Mouse (Mus musculus) activated CD4-positive, CD25-positive, alpha-beta regulatory T cell, adult 9 weeks (primary cell): ENCODE measurements around the gene Cc2d1a. TPM values are rescaled to one million over a fixed set of nuclear protein-coding genes. Genes with fewer than 3 reads are reported as not detected.

Source experiments
- polyA plus RNA-seq: library from polyadenylated mRNA; unstranded; fragments of 100-300 nt; shearing (Covaris generic); gene quantifications from one replicate; pipeline ENCODE4 v1.2.1, GENCODE M21; 2017

The Cc2d1a gene
- 52.1 TPM for polyA plus RNA-seq

DNA sequence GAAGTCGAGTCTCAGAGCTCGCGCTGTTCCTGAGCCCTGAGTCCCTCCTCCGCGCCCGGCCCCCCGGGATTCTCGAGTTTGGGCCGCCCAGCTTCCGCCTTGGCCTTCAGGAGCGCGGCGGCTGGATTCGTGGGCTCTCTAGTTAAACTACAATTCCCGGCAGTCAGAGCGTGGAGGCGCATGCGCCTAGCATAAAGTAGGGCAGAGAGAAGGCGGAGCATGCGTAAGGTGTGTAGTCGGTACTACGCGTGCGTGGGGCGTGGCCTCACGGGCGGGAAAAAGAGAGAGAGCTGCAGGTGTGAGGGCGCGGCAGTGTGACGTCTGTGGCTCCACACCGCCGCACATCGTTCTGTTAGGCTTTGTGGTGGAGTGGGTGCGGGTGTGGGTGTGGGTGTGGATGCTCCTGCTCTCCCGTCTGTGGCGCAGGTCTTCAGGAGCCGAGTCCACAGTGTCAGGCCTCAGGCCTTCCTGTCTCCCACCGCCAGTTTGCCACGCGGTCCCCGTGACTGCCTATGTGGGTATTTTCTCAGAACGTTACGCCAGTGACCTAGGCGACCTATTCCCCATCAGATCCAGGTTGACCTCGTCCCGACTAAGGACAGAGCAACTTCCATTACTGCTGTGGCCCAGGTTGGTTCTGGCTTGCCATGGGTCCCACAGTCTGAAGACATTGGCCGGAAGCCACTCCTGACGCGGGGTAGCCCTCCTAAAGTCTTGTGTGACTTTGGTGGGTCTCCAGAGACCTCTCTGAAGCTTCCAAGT is at the start of gene Cc2d1a, which contains the start of gene 4930432K21Rik:
TSS of gene Cc2d1a (minus strand) at position 168 of the 762 bp plus-strand sequence.
TSS of gene 4930432K21Rik (plus strand) at position 257 of the 762 bp plus-strand sequence.

DNA sequence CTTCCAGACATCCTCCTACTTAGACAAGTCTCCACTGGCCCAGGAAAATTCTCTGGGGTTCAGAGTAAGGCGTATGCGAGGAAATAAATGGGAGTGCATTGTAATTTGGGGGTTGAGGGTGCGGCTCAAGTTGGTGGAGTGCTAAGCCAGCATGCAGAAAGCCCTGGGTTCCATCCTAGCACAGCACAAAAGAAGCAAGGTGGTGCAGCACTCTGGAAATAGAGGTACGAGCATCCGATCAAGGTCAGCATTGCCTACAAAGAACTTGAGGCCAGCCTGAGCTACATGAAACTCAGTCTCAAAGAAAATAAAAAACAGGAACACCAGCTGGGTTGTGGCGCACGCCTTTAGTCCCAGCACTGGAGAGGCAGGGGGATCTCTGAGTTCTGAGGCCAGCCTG is 37.4 kb upstream of the Cc2d1a start, which contains the start of gene Nanos3:
TSS of gene Nanos3 (minus strand) at position 101 of the 400 bp plus-strand sequence.

DNA sequence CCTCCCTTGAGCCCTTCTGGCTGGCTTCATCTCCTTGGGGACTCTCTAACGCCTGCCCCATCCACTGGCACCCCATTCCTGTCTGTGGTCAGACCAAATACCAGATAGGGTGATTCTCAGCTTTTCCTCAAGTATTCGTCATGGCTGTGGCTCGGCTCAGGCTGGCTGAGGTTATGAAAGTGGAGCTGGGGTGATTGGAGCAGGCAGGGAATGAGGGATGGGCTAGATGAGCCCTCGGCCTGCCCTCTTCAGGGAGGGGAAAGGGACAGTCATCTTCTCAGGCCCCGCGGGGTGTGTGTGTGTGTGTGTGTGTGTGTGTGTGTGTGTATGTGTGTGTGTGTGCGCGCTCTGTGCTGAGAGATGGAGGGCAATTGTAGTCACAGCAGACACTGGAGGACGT is 22.1 kb downstream of the Cc2d1a start, which contains the start of gene Podnl1:
TSS of gene Podnl1 (plus strand) at position 334 of the 400 bp plus-strand sequence.

DNA sequence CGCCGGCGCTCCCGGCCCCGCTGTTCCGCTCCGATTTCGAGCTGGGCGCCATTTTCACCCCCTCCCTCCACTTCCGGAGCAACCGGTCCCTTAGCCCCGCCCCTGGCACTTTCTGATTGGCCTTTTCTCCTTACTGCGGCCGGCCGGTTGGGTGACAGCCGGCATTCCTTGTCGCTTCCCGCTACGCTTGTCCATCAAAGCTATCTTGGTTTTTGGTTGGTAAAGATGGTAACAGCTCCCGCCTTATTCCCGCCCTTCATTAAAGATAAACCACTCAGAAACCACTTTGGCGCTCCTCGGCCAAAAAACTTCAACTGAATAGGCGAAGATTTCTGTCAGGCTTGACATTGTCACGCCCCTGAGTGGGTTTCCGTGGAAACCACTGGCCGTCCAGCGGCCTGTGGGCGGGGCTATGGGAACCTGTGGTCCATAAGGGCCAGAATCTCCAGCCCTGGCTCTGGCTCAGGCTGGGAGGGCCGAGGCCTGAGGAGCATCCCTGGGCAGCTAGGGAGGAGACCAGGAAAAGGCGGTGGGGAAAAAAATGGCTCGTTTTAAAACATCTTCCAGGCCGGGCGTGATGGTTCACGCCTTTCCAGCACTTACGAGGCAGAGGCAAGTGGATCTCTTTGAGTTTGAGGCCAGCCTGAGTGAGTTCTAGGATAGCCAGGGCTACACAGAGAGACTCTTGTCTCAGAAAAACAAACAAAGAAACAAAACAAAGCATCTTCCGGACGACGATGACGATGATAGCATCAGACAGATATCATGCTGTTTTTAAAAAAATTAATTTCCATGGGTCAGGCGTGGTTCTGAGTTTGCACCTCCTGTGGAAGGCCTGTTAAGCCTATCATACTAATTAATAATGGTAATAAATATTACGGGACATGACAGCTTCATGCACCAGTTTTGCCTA is 42.8 kb downstream of the Cc2d1a start, which contains the start of gene Dcaf15:
TSS of gene Dcaf15 (minus strand) at position 72 of the 913 bp plus-strand sequence.

Other genes starting within 250 kb of the Cc2d1a start
- 3.8 TPM for gene Adgrl1, start 247.8 kb downstream of the Cc2d1a start, polyA plus RNA-seq
- 0.82 TPM for gene Gm10644, start 192.7 kb downstream of the Cc2d1a start, polyA plus RNA-seq
- gene Asf1b, start 192.4 kb downstream of the Cc2d1a start, polyA plus RNA-seq, result 28.8 TPM
- 2.7 TPM for gene Prkaca, start 174.9 kb downstream of the Cc2d1a start, polyA plus RNA-seq
- gene Samd1, start 150.3 kb downstream of the Cc2d1a start, polyA plus RNA-seq, result 2.2 TPM
- gene 1700067K01Rik, start 146.4 kb downstream of the Cc2d1a start, polyA plus RNA-seq, result 0.62 TPM
- gene 2210011C24Rik, start 135.8 kb downstream of the Cc2d1a start, polyA plus RNA-seq, result 0.75 TPM
- 3.6 TPM for gene Palm3, start 126.5 kb downstream of the Cc2d1a start, polyA plus RNA-seq
- 383 TPM for gene Il27ra, start 105.3 kb downstream of the Cc2d1a start, polyA plus RNA-seq
- gene Rln3, start 102.9 kb downstream of the Cc2d1a start, polyA plus RNA-seq, result 189 TPM
- gene Gm10643, start 82.8 kb downstream of the Cc2d1a start, polyA plus RNA-seq, result 1.1 TPM
- 42.2 TPM for gene Rfx1, start 81.1 kb downstream of the Cc2d1a start, polyA plus RNA-seq
- 27.6 TPM for gene Dcaf15, start 43.2 kb downstream of the Cc2d1a start, polyA plus RNA-seq
- 22.3 TPM for gene Podnl1, start 21.9 kb downstream of the Cc2d1a start, polyA plus RNA-seq
- 1.3 TPM for gene 4930432K21Rik, start 89 bp upstream of the Cc2d1a start, polyA plus RNA-seq
- not detected for gene Nanos3, start 37.3 kb upstream of the Cc2d1a start, polyA plus RNA-seq
- 4.1 TPM for gene Zswim4, start 89.1 kb upstream of the Cc2d1a start, polyA plus RNA-seq
- gene D8Ertd738e, start 101.8 kb upstream of the Cc2d1a start, polyA plus RNA-seq, result 293 TPM
- 20.3 TPM for gene Mri1, start 109.4 kb upstream of the Cc2d1a start, polyA plus RNA-seq
- 40.9 TPM for gene Ccdc130, start 122.4 kb upstream of the Cc2d1a start, polyA plus RNA-seq
- 6.8 TPM for gene Cacna1a, start 240.5 kb upstream of the Cc2d1a start, polyA plus RNA-seq